15 mouse cellular contexts compared by ENCODE assay signal in genomic region chr1:172046410-172046809, GRCm38 (mm10). TPM values are rescaled to one million over a fixed set of nuclear protein-coding genes. Genes with fewer than 3 reads are reported as not detected.
A peak's percentile ranks its signal among the peaks of the same experiment; 100 is the strongest.
DNase-seq lines count a peak whose midpoint lies in the region; ATAC-seq and TF ChIP-seq lines count a peak whose summit lies in the region.
"Had no signal": no experiment of that assay in that cellular context is flagged by ENCODE, and none has a peak within 500 bp of the region (broad histone marks: within the 10 kb centered on the region; RNA-seq: fewer than 3 reads in every experiment).

No protein-coding gene starts in this region.

- no peak overlapping the region for H3K9ac ChIP-seq in forebrain, postnatal 0 days
- no peak overlapping the region for H3K9ac ChIP-seq in kidney, embryonic 16.5 days (replicated peaks; ENCODE audit: low read length)
- H3K9ac ChIP-seq in neural tube, embryonic 13.5 days, result peak overlapping the region; percentile 41; the same call in 1 of the 2 replicates
- H3K9ac ChIP-seq in neural tube, embryonic 15.5 days (replicated peaks), result no peak overlapping the region
- H3K9ac ChIP-seq: forebrain, embryonic 15.5 days; heart, embryonic 12.5 days; limb, embryonic 15.5 days; liver, postnatal 0 days had no signal

- no peaks in the 10 kb centered on the region for H3K9me3 ChIP-seq in forebrain, embryonic 10.5 days
- no peaks in the 10 kb centered on the region for H3K9me3 ChIP-seq in forebrain, postnatal 0 days (ENCODE audit: low read length)
- H3K9me3 ChIP-seq in kidney, embryonic 16.5 days (ENCODE audit: low read length), result no peaks in the 10 kb centered on the region
- no peaks in the 10 kb centered on the region for H3K9me3 ChIP-seq in neural tube, embryonic 13.5 days
- H3K9me3 ChIP-seq in neural tube, embryonic 15.5 days (replicated peaks), result no peaks in the 10 kb centered on the region
- H3K9me3 ChIP-seq: forebrain, embryonic 15.5 days; heart, embryonic 12.5 days; limb, embryonic 15.5 days had no signal

- H3K4me3 ChIP-seq in forebrain, embryonic 10.5 days, result no peak overlapping the region
- H3K4me3 ChIP-seq in forebrain, postnatal 0 days (ENCODE audit: low read depth, low read length), result no peak overlapping the region
- no peak overlapping the region for H3K4me3 ChIP-seq in kidney, embryonic 16.5 days (ENCODE audit: low read length)
- H3K4me3 ChIP-seq in neural tube, embryonic 13.5 days, result no peak overlapping the region
- H3K4me3 ChIP-seq in neural tube, embryonic 15.5 days (replicated peaks), result no peak overlapping the region
- H3K4me3 ChIP-seq: forebrain, embryonic 15.5 days; gastrocnemius, adult 2 months; heart, embryonic 12.5 days; limb, embryonic 15.5 days had no signal

- no peak for ATAC-seq in forebrain, postnatal 0 days
- ATAC-seq in kidney, embryonic 16.5 days (ENCODE audit: low FRiP score, low TSS enrichment), result peak; percentile 32; the same call in 1 of the 2 replicates
- no peak for ATAC-seq in neural tube, embryonic 13.5 days (ENCODE audit: low read depth)
- ATAC-seq in neural tube, embryonic 15.5 days (ENCODE audit: low FRiP score), result no peak
- ATAC-seq: hindbrain, embryonic 16.5 days had no signal

- no peaks in the 10 kb centered on the region for H3K36me3 ChIP-seq in forebrain, embryonic 10.5 days (replicated peaks)
- no peaks in the 10 kb centered on the region for H3K36me3 ChIP-seq in forebrain, postnatal 0 days (ENCODE audit: insufficient read depth)
- H3K36me3 ChIP-seq in kidney, embryonic 16.5 days (ENCODE audit: insufficient read depth, low read length), result no peaks in the 10 kb centered on the region
- no peaks in the 10 kb centered on the region for H3K36me3 ChIP-seq in neural tube, embryonic 13.5 days
- no peaks in the 10 kb centered on the region for H3K36me3 ChIP-seq in neural tube, embryonic 15.5 days
- H3K36me3 ChIP-seq: forebrain, embryonic 15.5 days; heart, embryonic 12.5 days; limb, embryonic 15.5 days had no signal

- 75% methylated on average over 8 of the region's 8 CpGs for WGBS in forebrain, embryonic 10.5 days
- 74% methylated on average over 8 of the region's 8 CpGs for WGBS in forebrain, postnatal 0 days
- 71% methylated on average over 8 of the region's 8 CpGs for WGBS in kidney, embryonic 16.5 days
- WGBS in neural tube, embryonic 13.5 days, result 71% methylated on average over 8 of the region's 8 CpGs
- WGBS in neural tube, embryonic 15.5 days, result 74% methylated on average over 8 of the region's 8 CpGs

- no peak overlapping the region for H3K4me2 ChIP-seq in forebrain, postnatal 0 days (ENCODE audit: low read depth)
- H3K4me2 ChIP-seq in kidney, embryonic 16.5 days (replicated peaks; ENCODE audit: low read depth, low read length), result no peak overlapping the region
- 0 out of 2 replicates have a peak overlapping the region, but pooled peaks have one; percentile 16 for H3K4me2 ChIP-seq in neural tube, embryonic 13.5 days
- no peak overlapping the region for H3K4me2 ChIP-seq in neural tube, embryonic 15.5 days
- H3K4me2 ChIP-seq: forebrain, embryonic 15.5 days; heart, embryonic 12.5 days; limb, embryonic 15.5 days had no signal

- H3K27ac ChIP-seq in forebrain, embryonic 10.5 days, result peak overlapping the region; percentile 58; the same call in 1 of the 2 replicates
- no peak overlapping the region for H3K27ac ChIP-seq in forebrain, postnatal 0 days (ENCODE audit: low read depth, low read length)
- no peak overlapping the region for H3K27ac ChIP-seq in kidney, embryonic 16.5 days (ENCODE audit: low read length)
- H3K27ac ChIP-seq in neural tube, embryonic 13.5 days (replicated peaks), result no peak overlapping the region
- no peak overlapping the region for H3K27ac ChIP-seq in neural tube, embryonic 15.5 days (replicated peaks)
- H3K27ac ChIP-seq: gastrocnemius, adult 2 months; limb, embryonic 15.5 days had no signal

- DNase-seq in forebrain, embryonic 10.5 days (ENCODE audit: extremely low spot score, low spot score), result no peak
- no peak for DNase-seq in forebrain, postnatal 0 days
- DNase-seq in kidney, adult 9 months, result no peak
- DNase-seq in gastrocnemius, adult 8-10 months (ENCODE audit: low spot score in 2 of 2), result no peak

- no peak for TF ChIP-seq CTCF in forebrain, postnatal 0 days (IDR thresholded peaks at IDR 0.05; ENCODE audit: low read depth)

- peaks cover 38% of the 10 kb centered on the region for H3K4me1 ChIP-seq in forebrain, embryonic 10.5 days
- no peaks in the 10 kb centered on the region for H3K4me1 ChIP-seq in forebrain, postnatal 0 days (ENCODE audit: insufficient read depth)
- H3K4me1 ChIP-seq in kidney, embryonic 16.5 days (ENCODE audit: insufficient read depth, low read length), result peaks cover 18% of the 10 kb centered on the region
- H3K4me1 ChIP-seq in neural tube, embryonic 13.5 days (replicated peaks), result peaks cover 44% of the 10 kb centered on the region
- peaks cover 17% of the 10 kb centered on the region for H3K4me1 ChIP-seq in neural tube, embryonic 15.5 days

- H3K27me3 ChIP-seq in forebrain, embryonic 10.5 days (ENCODE audit: poor library complexity, severe bottlenecking), result peaks cover 13% of the 10 kb centered on the region; the same call in 1 of the 2 replicates
- H3K27me3 ChIP-seq in forebrain, postnatal 0 days (ENCODE audit: insufficient read depth, low read length), result no peaks in the 10 kb centered on the region
- H3K27me3 ChIP-seq in kidney, embryonic 16.5 days (ENCODE audit: insufficient read depth, low read length), result no peaks in the 10 kb centered on the region
- no peaks in the 10 kb centered on the region for H3K27me3 ChIP-seq in neural tube, embryonic 13.5 days
- H3K27me3 ChIP-seq in neural tube, embryonic 15.5 days (replicated peaks), result no peaks in the 10 kb centered on the region
- H3K27me3 ChIP-seq: forebrain, embryonic 15.5 days; limb, embryonic 15.5 days had no signal

RNA-seq across cellular contexts. Expression of gene Nhlh1, which starts 11.0 kb away (rescaled TPM):
- polyA plus RNA-seq in forebrain, embryonic 10.5 days (2016; fragmentation: Nextera tagmentation; extraction: Ambion mirVana), result 1.6 and 2.7 TPM in 2 replicates
- 0.95 and 1.0 TPM in 2 replicates for total RNA-seq in forebrain, postnatal 0 days (2014; rRNA removed)
- polyA plus RNA-seq in forebrain, postnatal 0 days (2015; fragmentation: Nextera tagmentation; extraction: Ambion mirVana), result 0.20 and 0.47 TPM in 2 replicates
- polyA plus RNA-seq in kidney, embryonic 16.5 days (2015; fragmentation: Nextera tagmentation; extraction: Ambion mirVana), result not detected in 2 replicates
- 10.4 and 10.8 TPM in 2 replicates for polyA plus RNA-seq in neural tube, embryonic 13.5 days (2015; fragmentation: Nextera tagmentation; extraction: Ambion mirVana)
- 2.2 and 2.6 TPM in 2 replicates for polyA plus RNA-seq in neural tube, embryonic 15.5 days (2015; fragmentation: Nextera tagmentation; extraction: Ambion mirVana)
- total RNA-seq in gastrocnemius, adult 8-10 months (2022), result not detected
- total RNA-seq: adrenal gland, postnatal 25 days; gastrocnemius, adult 2 months; heart, postnatal 14 days had no signal
- polyA plus RNA-seq: heart, embryonic 12.5 days; liver, postnatal 0 days had no signal

RNA-seq across cellular contexts. Expression of gene Vangl2, which starts 18.2 kb away (rescaled TPM):
- 40.6 and 41.7 TPM in 2 replicates for polyA plus RNA-seq in forebrain, embryonic 10.5 days (2016; fragmentation: Nextera tagmentation; extraction: Ambion mirVana)
- total RNA-seq in forebrain, postnatal 0 days (2014; rRNA removed), result 47.2 and 63.4 TPM in 2 replicates
- polyA plus RNA-seq in forebrain, postnatal 0 days (2015; fragmentation: Nextera tagmentation; extraction: Ambion mirVana), result 35.3 and 37.3 TPM in 2 replicates
- 14.6 and 19.0 TPM in 2 replicates for polyA plus RNA-seq in kidney, embryonic 16.5 days (2015; fragmentation: Nextera tagmentation; extraction: Ambion mirVana)
- 46.8 and 50.5 TPM in 2 replicates for polyA plus RNA-seq in neural tube, embryonic 13.5 days (2015; fragmentation: Nextera tagmentation; extraction: Ambion mirVana)
- polyA plus RNA-seq in neural tube, embryonic 15.5 days (2015; fragmentation: Nextera tagmentation; extraction: Ambion mirVana), result 37.3 and 40.1 TPM in 2 replicates
- total RNA-seq in gastrocnemius, adult 8-10 months (2022), result 1 to 10 TPM in 1 of 4 experiments, under 1 TPM in 3; 0.75 to 1.4 (median 0.85) TPM

RNA-seq across cellular contexts. Expression of gene Copa, which starts 35.9 kb away (rescaled TPM):
- polyA plus RNA-seq in forebrain, embryonic 10.5 days (2016; fragmentation: Nextera tagmentation; extraction: Ambion mirVana), result 176 TPM in 2 replicates
- 199 and 241 TPM in 2 replicates for total RNA-seq in forebrain, postnatal 0 days (2014; rRNA removed)
- polyA plus RNA-seq in forebrain, postnatal 0 days (2015; fragmentation: Nextera tagmentation; extraction: Ambion mirVana), result 127 and 151 TPM in 2 replicates
- 260 and 264 TPM in 2 replicates for polyA plus RNA-seq in kidney, embryonic 16.5 days (2015; fragmentation: Nextera tagmentation; extraction: Ambion mirVana)
- polyA plus RNA-seq in neural tube, embryonic 13.5 days (2015; fragmentation: Nextera tagmentation; extraction: Ambion mirVana), result 183 and 199 TPM in 2 replicates
- 174 and 182 TPM in 2 replicates for polyA plus RNA-seq in neural tube, embryonic 15.5 days (2015; fragmentation: Nextera tagmentation; extraction: Ambion mirVana)
- 100 to 1,000 TPM in 1 of 4 experiments, 10 to 100 TPM in 3; 82.9 to 101 (median 85.3) TPM for total RNA-seq in gastrocnemius, adult 8-10 months (2022)

RNA-seq across cellular contexts. Expression of gene Ncstn, which starts 36.2 kb away (rescaled TPM):
- polyA plus RNA-seq in forebrain, embryonic 10.5 days (2016; fragmentation: Nextera tagmentation; extraction: Ambion mirVana), result 91.6 and 95.3 TPM in 2 replicates
- 61.9 and 73.1 TPM in 2 replicates for total RNA-seq in forebrain, postnatal 0 days (2014; rRNA removed)
- polyA plus RNA-seq in forebrain, postnatal 0 days (2015; fragmentation: Nextera tagmentation; extraction: Ambion mirVana), result 77.1 and 93.9 TPM in 2 replicates
- 160 and 164 TPM in 2 replicates for polyA plus RNA-seq in kidney, embryonic 16.5 days (2015; fragmentation: Nextera tagmentation; extraction: Ambion mirVana)
- polyA plus RNA-seq in neural tube, embryonic 13.5 days (2015; fragmentation: Nextera tagmentation; extraction: Ambion mirVana), result 123 and 124 TPM in 2 replicates
- 100 and 109 TPM in 2 replicates for polyA plus RNA-seq in neural tube, embryonic 15.5 days (2015; fragmentation: Nextera tagmentation; extraction: Ambion mirVana)
- total RNA-seq in gastrocnemius, adult 8-10 months (2022), result 10 to 100 TPM; 23.6 to 28.9 (median 24.8) TPM
